Mouse (Mus musculus): Measurements from ENCODE around the gene Fgfr1op2. TPM values are rescaled to one million over a fixed set of nuclear protein-coding genes. Genes with fewer than 3 reads are reported as not detected.

Fgfr1op2 gene
- polyA plus RNA-seq, 1 experiment from 2014 or later = 99.2 TPM

- Histone ChIP-seq H3K27me3 (replicated peaks; ENCODE audit: insufficient read depth, low read length) (no peaks in the 10 kb centered on the region), H3K9ac (replicated peaks; ENCODE audit: low read depth) (no peak overlapping the region), H3K36me3 (ENCODE audit: insufficient read depth, low read length) (no peaks in the 10 kb centered on the region), H3K4me2 (replicated peaks; ENCODE audit: low read depth, low read length) (no peak overlapping the region), H3K9me3 (ENCODE audit: low read length) (no peaks in the 10 kb centered on the region), H3K27ac (ENCODE audit: low read length) (no peak overlapping the region), H3K4me1 (ENCODE audit: insufficient read depth, low read depth, low read length) (0 out of 2 replicates have a peak, but pooled peaks cover 3% of the 10 kb centered on the region), H3K4me3 (ENCODE audit: low read depth, low read length) (no peak overlapping the region)
- TF ChIP-seq EP300 (IDR thresholded peaks at IDR 0.05) (no peak), CTCF (IDR thresholded peaks at IDR 0.05) (no peak)
- 67% methylated on average over 5 of the region's 5 CpGs for WGBS
- DNase-seq (ENCODE audit: low spot score) = no peak
- no peak for ATAC-seq
Measured at GRCm38 (mm10) chr6:146636482-146636881, 59.5 kb downstream of the Fgfr1op2 start.

DNA sequence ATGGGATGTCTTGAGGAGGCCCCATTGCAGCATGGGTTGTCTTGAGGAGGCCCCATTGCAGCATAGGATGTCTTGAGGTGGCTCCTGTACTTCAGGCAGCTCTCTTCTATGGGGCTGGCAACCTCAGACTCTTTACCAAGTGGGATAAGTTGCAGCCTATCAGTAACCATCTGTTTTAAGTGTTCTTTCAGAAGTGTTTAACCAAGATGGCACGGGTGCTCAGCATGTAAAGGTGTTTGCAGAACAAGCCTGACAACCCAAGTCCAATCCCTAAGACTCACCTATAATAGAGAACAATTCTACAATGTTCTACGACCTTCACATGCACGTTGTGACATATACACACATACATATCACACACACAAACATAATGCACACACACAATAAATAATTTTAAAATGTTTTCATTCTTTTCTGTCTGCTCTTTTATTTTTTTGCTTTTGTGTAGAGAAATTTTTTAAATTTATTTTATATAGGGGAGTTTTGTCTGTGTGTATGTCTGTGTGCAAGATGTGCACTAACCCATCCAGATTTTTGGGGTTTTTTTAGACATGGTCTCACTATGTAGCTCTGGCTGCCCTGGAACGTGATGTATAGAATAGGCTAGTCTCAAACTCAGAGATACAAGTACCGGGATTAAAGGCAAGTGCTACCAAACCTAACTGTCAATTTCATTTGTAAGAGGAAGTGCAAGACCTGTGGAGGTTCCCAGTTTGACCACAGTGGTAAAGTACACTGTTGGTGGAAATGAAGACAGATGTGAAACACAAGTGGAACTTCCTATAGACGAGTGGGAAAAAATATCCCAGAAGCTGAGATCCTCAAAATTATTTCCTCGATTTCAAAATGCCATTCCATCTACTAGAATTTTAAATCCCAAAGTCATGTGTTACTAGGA lies 63.3 kb downstream of the Fgfr1op2 start:
- Histone ChIP-seq H3K4me2 (replicated peaks; ENCODE audit: low read depth, low read length) (no peak overlapping the region), H3K4me3 (ENCODE audit: low read depth, low read length) (no peak overlapping the region), H3K9me3 (ENCODE audit: low read length) (no peaks in the 10 kb centered on the region), H3K27me3 (replicated peaks; ENCODE audit: insufficient read depth, low read length) (no peaks in the 10 kb centered on the region), H3K27ac (ENCODE audit: low read length) (no peak overlapping the region), H3K36me3 (ENCODE audit: insufficient read depth, low read length) (no peaks in the 10 kb centered on the region), H3K4me1 (ENCODE audit: insufficient read depth, low read depth, low read length) (peaks cover 7% of the 10 kb centered on the region; the same call in 1 of the 2 replicates), H3K9ac (replicated peaks; ENCODE audit: low read depth) (no peak overlapping the region)
- TF ChIP-seq CTCF (IDR thresholded peaks at IDR 0.05) (no peak), EP300 (IDR thresholded peaks at IDR 0.05) (no peak)
- DNase-seq (ENCODE audit: low spot score) (no peak), ATAC-seq (no peak)
- 68% methylated on average over 7 of the region's 7 CpGs for WGBS

DNA sequence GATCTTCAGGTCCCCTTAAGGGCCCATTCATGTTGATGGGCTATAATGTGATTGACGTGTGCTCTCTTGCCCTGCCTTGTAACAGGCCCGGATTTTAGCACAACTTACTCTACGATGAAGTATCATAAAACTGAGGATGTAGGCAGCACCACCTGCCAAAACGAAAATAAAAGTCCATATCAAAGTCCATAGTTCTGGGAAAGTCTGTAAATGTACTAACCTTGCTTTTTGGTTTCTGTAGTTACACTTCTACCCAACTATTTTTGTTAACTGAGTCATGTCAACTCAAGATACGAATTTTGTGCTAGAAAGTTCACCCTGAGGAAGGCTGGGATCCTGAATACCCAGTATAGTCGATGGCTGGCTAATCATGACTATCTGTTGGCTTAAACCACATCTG lies 64.0 kb downstream of the Fgfr1op2 start:
- peaks cover 7% of the 10 kb centered on the region; the same call in 1 of the 2 replicates for H3K4me1 ChIP-seq (ENCODE audit: insufficient read depth, low read depth, low read length)
- TF ChIP-seq CTCF (IDR thresholded peaks at IDR 0.05) = no peak
- H3K4me2 ChIP-seq (replicated peaks; ENCODE audit: low read depth, low read length) = no peak overlapping the region
- no peak overlapping the region for H3K9ac ChIP-seq (replicated peaks; ENCODE audit: low read depth)
- H3K9me3 ChIP-seq (ENCODE audit: low read length) = no peaks in the 10 kb centered on the region
- H3K27me3 ChIP-seq (replicated peaks; ENCODE audit: insufficient read depth, low read length) = no peaks in the 10 kb centered on the region
- 77% methylated on average over 6 of the region's 6 CpGs for WGBS
- H3K36me3 ChIP-seq (ENCODE audit: insufficient read depth, low read length) = no peaks in the 10 kb centered on the region
- H3K4me3 ChIP-seq (ENCODE audit: low read depth, low read length) = no peak overlapping the region
- DNase-seq (ENCODE audit: low spot score) (no peak), ATAC-seq (no peak)
- no peak overlapping the region for H3K27ac ChIP-seq (ENCODE audit: low read length)

- H3K9me3 ChIP-seq (ENCODE audit: low read length) = no peaks in the 10 kb centered on the region
- TF ChIP-seq EP300 (IDR thresholded peaks at IDR 0.05) (no peak), CTCF (IDR thresholded peaks at IDR 0.05) (no peak)
- H3K36me3 ChIP-seq (ENCODE audit: insufficient read depth, low read length) = no peaks in the 10 kb centered on the region
- peak overlapping the region; percentile 79 for H3K4me2 ChIP-seq (replicated peaks; ENCODE audit: low read depth, low read length)
- H3K9ac ChIP-seq (replicated peaks; ENCODE audit: low read depth) = peak overlapping the region; percentile 39; the same call in 1 of the 2 replicates
- WGBS = 67% methylated on average over 11 of the region's 11 CpGs
- DNase-seq (ENCODE audit: low spot score) (no peak), ATAC-seq (no peak)
- no peak overlapping the region for H3K27ac ChIP-seq (ENCODE audit: low read length)
- H3K27me3 ChIP-seq (replicated peaks; ENCODE audit: insufficient read depth, low read length) = no peaks in the 10 kb centered on the region
- H3K4me3 ChIP-seq (ENCODE audit: low read depth, low read length) = peak overlapping the region; percentile 87
- peaks cover 7% of the 10 kb centered on the region; the same call in 1 of the 2 replicates for H3K4me1 ChIP-seq (ENCODE audit: insufficient read depth, low read depth, low read length)
Measured at GRCm38 (mm10) chr6:146641621-146642210, 64.7 kb downstream of the Fgfr1op2 start.

GRCm38 (mm10) chr6:146642276-146643183 lies 65.5 kb downstream of the Fgfr1op2 start, which contains the start of the genes Med21 and Tm7sf3:
TSS of gene Med21 (plus strand) at chr6:146642547.
TSS of gene Tm7sf3 (minus strand) at chr6:146642824.
- peak within 1 kb of the TSS; percentile 94 for H3K27ac ChIP-seq (ENCODE audit: low read length)
- no peaks in the 10 kb centered on the region for H3K9me3 ChIP-seq (ENCODE audit: low read length)
- 2% methylated on average over 58 of the region's 60 CpGs for WGBS
- no peaks in the 10 kb centered on the region for H3K27me3 ChIP-seq (replicated peaks; ENCODE audit: insufficient read depth, low read length)
- peak; percentile 99 for DNase-seq (ENCODE audit: low spot score)
- TF ChIP-seq CTCF (IDR thresholded peaks at IDR 0.05) = peak; percentile 57
- TF ChIP-seq EP300 (IDR thresholded peaks at IDR 0.05) = no peak
- peak within 1 kb of the TSS; percentile 87 for H3K4me3 ChIP-seq (ENCODE audit: low read depth, low read length)
- H3K4me1 ChIP-seq (ENCODE audit: insufficient read depth, low read depth, low read length) = peaks cover 7% of the 10 kb centered on the region; the same call in 1 of the 2 replicates
- peak; percentile 98 for ATAC-seq
- peak within 1 kb of the TSS; percentile 85 for H3K9ac ChIP-seq (replicated peaks; ENCODE audit: low read depth)
- H3K36me3 ChIP-seq (ENCODE audit: insufficient read depth, low read length) = no peaks in the 10 kb centered on the region
- peak within 1 kb of the TSS; percentile 79 for H3K4me2 ChIP-seq (replicated peaks; ENCODE audit: low read depth, low read length)
